Mouse (Mus musculus) adrenal gland, adult 18-20 months (tissue): Measurements from ENCODE around the gene Ndufa6. TPM values are rescaled to one million over a fixed set of nuclear protein-coding genes. Genes with fewer than 3 reads are reported as not detected.

ENCODE experiments used
- DNase-seq, 2 experiments: peaks; one replicate each; pipeline ENCODE4 v3.0.0; 2021 to 2022; ENCODE audit warnings: low spot score in 2 of 2
- total RNA-seq, 2 experiments: library from RNA; stranded (reverse); gene quantifications; 1 replicate in 1 of 2; 2 replicates in 1 of 2; pipeline ENCODE4 v1.2.3; 2021

Gene Ndufa6
- total RNA-seq, 2 experiments from 2014 or later: 512 to 543 TPM

DNA sequence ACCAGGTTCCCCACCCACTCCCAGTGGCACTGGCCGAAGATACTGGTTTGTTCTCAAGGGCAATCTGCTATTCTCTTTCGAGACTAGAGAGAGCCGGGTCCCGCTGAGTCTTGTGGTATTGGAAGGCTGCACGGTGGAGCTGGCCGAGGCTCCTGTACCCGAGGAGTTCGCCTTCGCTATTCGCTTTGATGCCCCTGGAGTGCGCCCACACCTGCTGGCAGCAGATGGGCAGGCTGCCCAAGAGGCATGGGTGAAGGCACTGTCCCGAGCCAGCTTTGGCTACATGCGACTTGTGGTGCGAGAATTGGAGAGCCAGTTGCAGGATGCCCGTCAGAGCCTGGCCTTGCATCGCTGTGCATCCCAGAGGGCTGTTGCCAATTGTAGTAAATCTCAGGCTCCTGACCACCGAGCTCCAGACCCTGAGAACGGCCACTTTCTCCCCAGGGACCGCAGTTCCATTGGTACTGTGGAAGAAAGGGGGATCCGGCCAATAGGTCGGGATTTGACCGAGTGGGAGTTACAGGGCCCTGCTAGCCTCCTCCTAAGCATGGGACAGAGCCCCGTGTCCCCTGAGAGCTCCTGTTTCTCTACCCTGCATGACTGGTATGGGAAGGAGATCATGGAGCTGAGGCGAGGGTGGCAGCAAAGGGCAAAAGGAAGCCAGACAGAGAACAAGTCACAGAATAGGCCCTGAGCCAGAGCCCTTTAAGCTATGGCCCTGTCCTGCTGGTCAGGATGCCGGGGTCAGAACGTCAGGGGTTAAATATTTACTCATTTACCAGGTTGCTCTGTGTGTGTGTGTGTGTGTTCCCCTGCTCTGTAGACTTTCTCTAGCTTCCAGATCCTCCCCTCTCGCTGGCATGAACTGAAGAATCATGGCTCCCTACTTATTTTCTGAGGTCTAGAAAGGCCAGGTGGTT lies 10.5 kb downstream of the Ndufa6 start:
- DNase-seq: no peak

GRCm38 (mm10) chr15:82342543-82342935 lies 11.6 kb downstream of the Ndufa6 start:
- no peak for DNase-seq

GRCm38 (mm10) chr15:82341675-82342542 lies 12.2 kb downstream of the Ndufa6 start:
- no peak for DNase-seq

DNA sequence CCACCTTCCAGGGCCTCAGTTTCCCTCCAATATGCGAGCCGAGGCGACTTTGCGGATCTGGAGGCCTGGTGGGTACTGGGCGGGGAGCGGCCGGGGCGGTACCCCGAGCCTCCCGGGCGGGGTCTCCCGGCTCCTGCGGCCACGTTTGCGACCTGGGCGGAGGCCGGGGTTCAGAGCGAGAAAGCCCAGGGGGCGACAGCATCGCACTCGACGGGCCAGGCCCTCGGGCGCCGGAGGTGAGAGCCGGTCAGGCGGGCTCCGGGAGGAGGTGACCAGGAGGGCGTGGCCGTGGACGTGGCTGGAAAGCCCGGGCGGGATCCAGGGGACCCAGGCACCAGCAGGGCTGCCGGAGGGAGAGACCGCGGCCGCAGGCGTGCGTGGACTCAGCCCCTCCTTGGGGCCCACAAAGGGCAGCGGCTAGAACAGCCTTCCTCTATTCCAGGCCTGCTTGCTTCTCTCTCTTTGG lies 13.1 kb downstream of the Ndufa6 start:
- peak; percentile 45 to 59 for DNase-seq

DNA sequence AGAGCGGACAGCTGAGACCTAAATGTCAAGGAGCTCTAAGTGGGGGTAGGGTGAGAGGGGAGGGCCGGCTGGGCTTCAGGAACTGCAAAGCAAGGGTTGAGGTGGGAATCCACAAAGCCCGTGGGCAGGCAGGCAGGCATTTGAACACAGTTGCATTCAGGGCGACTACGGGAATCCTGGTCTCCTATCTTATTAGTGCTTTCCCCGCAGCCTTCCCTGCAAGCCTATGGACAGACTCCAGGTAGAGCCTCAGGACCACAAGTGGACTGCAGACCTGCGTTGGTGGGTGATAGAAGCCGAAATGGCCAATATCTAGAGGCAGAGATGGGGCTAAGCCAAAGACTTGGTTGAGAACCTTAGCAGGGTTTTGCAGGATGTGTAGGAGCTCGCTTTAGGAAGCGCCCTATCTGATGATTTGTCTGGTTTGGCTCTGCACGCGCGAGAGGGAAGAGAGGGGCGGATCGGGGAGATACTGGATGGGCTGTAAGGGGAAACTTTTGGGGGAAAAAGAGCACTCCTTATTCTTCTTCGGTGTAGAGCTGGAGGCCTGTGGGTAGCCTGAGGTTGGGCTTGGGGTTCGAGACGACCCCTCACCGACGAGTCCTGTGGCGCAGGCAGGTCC lies 13.6 kb downstream of the Ndufa6 start:
- DNase-seq: no peak

DNA sequence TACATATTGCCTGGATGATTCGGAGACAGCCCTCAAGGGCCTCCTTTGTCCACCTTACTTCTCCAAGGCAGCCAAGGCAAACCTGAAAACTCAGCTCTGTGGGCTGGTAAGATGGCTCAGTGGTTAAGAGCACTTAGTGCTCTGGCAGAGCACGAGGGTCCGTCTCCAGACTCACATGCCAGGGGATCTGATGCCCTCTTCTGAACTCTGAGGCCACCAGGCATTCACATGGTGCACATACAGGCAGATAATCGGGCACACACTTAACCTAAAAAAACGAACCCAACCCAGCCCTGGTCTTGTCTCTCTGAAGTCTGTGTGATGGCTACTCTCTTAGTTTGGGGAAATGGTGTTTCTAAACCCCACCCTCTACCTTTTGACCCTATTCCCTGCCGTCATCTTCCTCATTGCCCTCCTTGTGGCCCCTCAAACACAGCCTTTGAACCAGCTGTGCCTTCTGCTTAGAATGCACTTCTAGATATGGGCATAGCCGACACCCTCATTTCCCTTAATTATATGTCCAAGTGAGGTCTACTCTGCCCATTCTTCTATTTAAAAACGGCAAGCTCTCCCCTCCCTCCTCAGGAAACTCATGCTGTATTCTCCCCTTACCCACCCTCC lies 14.4 kb downstream of the Ndufa6 start:
- DNase-seq: no peak

GRCm38 (mm10) chr15:82339150-82339549 lies 15.0 kb downstream of the Ndufa6 start:
- no peak for DNase-seq

DNA sequence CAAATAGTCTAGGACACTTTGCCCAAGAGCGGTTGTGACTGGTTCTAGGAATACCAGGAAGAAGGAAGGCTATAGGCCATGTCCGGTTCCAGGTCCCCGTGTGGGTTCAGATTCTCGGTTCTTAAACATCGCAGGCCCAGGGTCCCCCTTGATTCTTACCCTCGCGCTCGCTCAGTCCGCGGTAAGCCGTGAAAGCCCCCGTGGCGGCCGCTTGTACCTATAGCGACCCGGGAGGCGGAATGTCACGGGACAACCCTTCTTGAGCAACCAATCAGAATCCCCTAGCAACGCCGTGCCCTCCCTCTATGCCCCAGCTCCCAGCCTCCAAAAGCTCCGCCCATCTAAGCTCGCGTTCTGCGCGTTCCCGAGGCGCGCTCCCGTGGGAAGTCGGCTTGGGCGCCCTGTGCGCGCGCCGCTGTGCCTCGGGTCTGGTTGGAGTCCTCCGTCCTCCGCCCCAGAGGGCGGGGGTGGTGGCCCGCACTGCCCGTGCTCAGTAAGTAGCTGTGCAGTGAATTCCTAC lies 15.5 kb downstream of the Ndufa6 start, which contains the start of the genes Naga, Pheta2 and Smdt1:
Naga (minus strand) TSS at position 333 of the 520 bp plus-strand sequence.
Pheta2 (plus strand) TSS at position 350 of the 520 bp plus-strand sequence.
Smdt1 (plus strand) TSS at position 367 of the 520 bp plus-strand sequence.
- DNase-seq: peak; percentile 96 to 97

DNA sequence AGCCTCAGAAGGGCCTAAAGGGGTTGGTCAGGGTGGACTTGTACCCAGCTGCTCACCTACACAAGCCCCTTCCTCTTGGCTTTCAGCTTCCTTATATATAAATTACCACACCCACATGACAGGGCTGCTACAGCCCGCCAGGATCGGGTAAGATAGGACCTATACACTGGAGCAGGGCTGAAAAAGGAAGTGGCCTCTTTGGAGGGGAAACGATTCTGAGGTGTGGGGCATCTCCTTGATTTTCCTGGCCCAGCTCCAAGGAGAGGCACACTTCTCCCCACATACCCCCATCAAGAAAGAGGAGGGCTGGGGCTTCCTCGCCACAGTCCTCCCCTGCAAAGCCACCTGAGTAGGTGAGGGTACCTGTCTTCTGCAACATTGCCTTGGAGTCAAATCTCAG lies 16.2 kb downstream of the Ndufa6 start:
- no peak for DNase-seq

GRCm38 (mm10) chr15:82336629-82337028 lies 17.5 kb downstream of the Ndufa6 start:
- DNase-seq: no peak

DNA sequence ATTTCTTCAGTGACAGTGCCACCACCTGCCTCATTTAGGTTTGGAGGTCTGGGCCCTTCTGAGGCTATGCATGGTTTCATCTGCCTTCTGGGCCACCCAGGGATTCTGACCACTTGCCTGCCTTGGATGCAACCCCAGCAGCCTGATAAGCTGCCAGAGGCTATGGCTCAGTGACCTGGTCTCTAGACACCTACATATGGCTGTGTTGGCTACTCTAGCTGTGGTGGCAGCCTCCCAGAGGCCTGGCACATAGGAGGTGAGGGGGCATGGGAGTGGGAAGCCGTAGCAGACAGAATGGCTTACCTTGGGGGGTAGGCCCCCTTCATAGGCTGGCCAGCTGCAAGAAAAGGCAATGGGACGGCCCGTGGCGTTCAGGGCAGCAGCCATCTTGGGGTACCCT lies 18.9 kb downstream of the Ndufa6 start:
- no peak for DNase-seq

- DNase-seq: no peak
Observed at GRCm38 (mm10) chr15:82325382-82325781, 28.7 kb downstream of the Ndufa6 start.

- no peak for DNase-seq
Observed at GRCm38 (mm10) chr15:82322195-82322594, 31.9 kb downstream of the Ndufa6 start.

- no peak for DNase-seq
Observed at GRCm38 (mm10) chr15:82319613-82320012, 34.5 kb downstream of the Ndufa6 start.

- DNase-seq: no peak
Observed at GRCm38 (mm10) chr15:82317839-82318238, 36.3 kb downstream of the Ndufa6 start.

- no peak for DNase-seq
Observed at GRCm38 (mm10) chr15:82308416-82308815, 45.7 kb downstream of the Ndufa6 start.

DNA sequence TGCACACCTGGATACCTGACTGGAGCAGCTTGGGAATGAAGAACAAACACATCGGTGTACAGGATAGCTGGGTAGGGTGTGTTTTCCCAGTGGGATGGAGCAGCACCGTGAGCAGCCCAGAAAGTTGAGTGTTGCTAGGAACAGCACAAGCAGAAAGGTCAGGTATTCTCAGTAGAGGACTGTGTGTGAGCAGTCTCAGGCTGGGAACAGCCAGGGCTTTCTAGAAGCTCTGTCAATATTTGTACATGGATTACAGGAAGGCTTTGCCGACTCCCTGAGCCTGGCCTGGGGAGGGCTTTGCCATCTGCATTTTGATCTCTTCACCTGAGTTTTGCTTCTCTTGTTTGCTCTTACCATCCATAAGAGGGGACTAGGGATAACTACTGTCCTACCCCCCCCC lies 47.0 kb downstream of the Ndufa6 start:
- DNase-seq: no peak
